In the genomic region with DNA sequence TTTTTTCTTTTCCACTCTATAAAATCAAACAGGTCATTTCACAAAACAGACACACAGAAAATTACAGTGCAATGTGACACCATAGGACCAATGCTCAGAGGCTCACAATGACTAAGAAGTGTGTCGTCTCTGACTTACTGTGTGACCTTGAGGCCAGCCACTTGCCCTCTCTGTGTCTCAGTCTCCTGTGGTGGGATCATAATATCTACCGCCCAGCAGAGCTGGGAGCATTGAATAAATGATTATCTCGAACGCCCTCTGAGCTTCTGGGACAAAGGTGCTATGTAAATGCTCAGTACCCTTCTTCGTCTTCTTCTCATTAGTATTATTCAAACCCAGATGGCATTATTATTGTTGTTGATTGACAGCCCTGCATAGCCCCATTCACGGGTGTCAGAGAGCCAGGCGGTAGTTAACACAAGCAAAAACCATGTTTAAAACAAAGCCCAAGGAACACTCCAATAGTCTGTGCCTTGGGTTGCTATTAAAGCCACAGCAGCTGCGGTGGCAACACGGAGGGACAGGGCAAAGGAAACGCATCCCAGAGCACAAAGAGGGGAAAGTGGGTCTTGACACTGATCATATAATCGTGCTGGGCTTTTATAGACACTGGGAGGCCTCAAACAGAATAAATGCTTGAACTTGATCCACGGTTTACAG, we compare ENCODE assay signal across 30 mouse cellular contexts. TPM values are rescaled to one million over a fixed set of nuclear protein-coding genes. Genes with fewer than 3 reads are reported as not detected.
A peak's percentile ranks its signal among the peaks of the same experiment; 100 is the strongest.
DNase-seq lines count a peak whose midpoint lies in the region; ATAC-seq and TF ChIP-seq lines count a peak whose summit lies in the region.
"Had no signal": no experiment of that assay in that cellular context is flagged by ENCODE, and none has a peak within 500 bp of the region (broad histone marks: within the 10 kb centered on the region; RNA-seq: fewer than 3 reads in every experiment).

No protein-coding gene starts in this region.

- peak; percentile 85 for ATAC-seq in forebrain, embryonic 11.5 days (replicated peaks; ENCODE audit: low FRiP score)
- peak; percentile 96 for ATAC-seq in forebrain, postnatal 0 days
- ATAC-seq in midbrain, embryonic 14.5 days (ENCODE audit: low FRiP score, low TSS enrichment), result peak; percentile 57; the same call in 1 of the 2 replicates
- no peak for ATAC-seq in intestine, postnatal 0 days
- ATAC-seq: CD4-positive, CD25-positive, alpha-beta regulatory T cell, adult 4 months had no signal

- no peaks in the 10 kb centered on the region for H3K27me3 ChIP-seq in forebrain, embryonic 11.5 days (ENCODE audit: control insufficient read depth, insufficient read depth, low read length)
- no peaks in the 10 kb centered on the region for H3K27me3 ChIP-seq in forebrain, postnatal 0 days (ENCODE audit: insufficient read depth, low read length)
- H3K27me3 ChIP-seq in midbrain, embryonic 14.5 days (ENCODE audit: control insufficient read depth, insufficient read depth, low read length), result no peaks in the 10 kb centered on the region
- H3K27me3 ChIP-seq in intestine, postnatal 0 days (replicated peaks; ENCODE audit: control insufficient read depth, insufficient read depth, low read length), result no peaks in the 10 kb centered on the region
- H3K27me3 ChIP-seq: embryonic facial prominence, embryonic 15.5 days; hindbrain, embryonic 15.5 days; liver, embryonic 15.5 days; lung, embryonic 15.5 days; neural tube, embryonic 13.5 days; stomach, embryonic 15.5 days had no signal

- H3K4me3 ChIP-seq in forebrain, embryonic 11.5 days (ENCODE audit: low read depth, low read length), result no peak overlapping the region
- H3K4me3 ChIP-seq in forebrain, postnatal 0 days (ENCODE audit: low read depth, low read length), result no peak overlapping the region
- H3K4me3 ChIP-seq in midbrain, embryonic 14.5 days (replicated peaks; ENCODE audit: low read depth, low read length), result no peak overlapping the region
- no peak overlapping the region for H3K4me3 ChIP-seq in intestine, postnatal 0 days (ENCODE audit: low read depth, low read length)
- H3K4me3 ChIP-seq: embryonic facial prominence, embryonic 15.5 days; heart, embryonic 12.5 days; hindbrain, embryonic 15.5 days; layer of hippocampus, adult 2 months; limb, embryonic 10.5 days; liver, embryonic 15.5 days; lung, embryonic 15.5 days; myocyte; neural tube, embryonic 13.5 days; stomach, embryonic 15.5 days had no signal

- no peak for TF ChIP-seq CTCF in forebrain, postnatal 0 days (IDR thresholded peaks at IDR 0.05; ENCODE audit: low read depth)
- no peak for TF ChIP-seq CTCF in intestine, postnatal 0 days (IDR thresholded peaks at IDR 0.05; ENCODE audit: low read depth)

- H3K27ac ChIP-seq in forebrain, embryonic 11.5 days (ENCODE audit: low read depth, low read length), result peak overlapping the region; percentile 85
- H3K27ac ChIP-seq in forebrain, postnatal 0 days (ENCODE audit: low read depth, low read length), result peak overlapping the region; percentile 70
- 0 out of 2 replicates have a peak overlapping the region, but pooled peaks have one; percentile 37 for H3K27ac ChIP-seq in midbrain, embryonic 14.5 days (replicated peaks; ENCODE audit: low read depth, low read length)
- no peak overlapping the region for H3K27ac ChIP-seq in intestine, postnatal 0 days (ENCODE audit: low read depth, low read length)
- H3K27ac ChIP-seq: embryonic facial prominence, embryonic 15.5 days; hindbrain, embryonic 15.5 days; layer of hippocampus, adult 2 months; limb, embryonic 10.5 days; liver, embryonic 15.5 days; lung, embryonic 15.5 days; neural tube, embryonic 13.5 days; stomach, embryonic 15.5 days had no signal

- no peaks in the 10 kb centered on the region for H3K9me3 ChIP-seq in forebrain, embryonic 11.5 days (ENCODE audit: control insufficient read depth, low read length)
- H3K9me3 ChIP-seq in forebrain, postnatal 0 days (ENCODE audit: low read length), result no peaks in the 10 kb centered on the region
- H3K9me3 ChIP-seq in midbrain, embryonic 14.5 days (ENCODE audit: control insufficient read depth, low read length), result no peaks in the 10 kb centered on the region
- H3K9me3 ChIP-seq in intestine, postnatal 0 days (ENCODE audit: control insufficient read depth), result no peaks in the 10 kb centered on the region
- H3K9me3 ChIP-seq: embryonic facial prominence, embryonic 15.5 days; hindbrain, embryonic 15.5 days; limb, embryonic 10.5 days; liver, embryonic 15.5 days; lung, embryonic 15.5 days; neural tube, embryonic 13.5 days; stomach, embryonic 15.5 days had no signal

- WGBS in forebrain, embryonic 11.5 days, result 30% methylated on average over 12 of the region's 12 CpGs
- 14% methylated on average over 12 of the region's 12 CpGs for WGBS in forebrain, postnatal 0 days
- WGBS in midbrain, embryonic 14.5 days, result 14% methylated on average over 12 of the region's 12 CpGs
- 67% methylated on average over 12 of the region's 12 CpGs for WGBS in intestine, postnatal 0 days

- peaks cover 6% of the 10 kb centered on the region; the same call in 1 of the 2 replicates for H3K4me1 ChIP-seq in forebrain, embryonic 11.5 days (replicated peaks; ENCODE audit: control insufficient read depth, insufficient read depth, low read length)
- H3K4me1 ChIP-seq in forebrain, postnatal 0 days (ENCODE audit: insufficient read depth), result no peaks in the 10 kb centered on the region
- H3K4me1 ChIP-seq in midbrain, embryonic 14.5 days (ENCODE audit: control insufficient read depth, insufficient read depth, low read length), result peaks cover 9% of the 10 kb centered on the region; the same call in 1 of the 2 replicates
- H3K4me1 ChIP-seq in intestine, postnatal 0 days (replicated peaks; ENCODE audit: control insufficient read depth, insufficient read depth, low read length), result no peaks in the 10 kb centered on the region
- H3K4me1 ChIP-seq: embryonic facial prominence, embryonic 15.5 days; heart, embryonic 12.5 days; hindbrain, embryonic 15.5 days; limb, embryonic 10.5 days; liver, embryonic 15.5 days; lung, embryonic 15.5 days; neural tube, embryonic 13.5 days; stomach, embryonic 15.5 days had no signal

- DNase-seq in embryo, embryonic 11 days, result peak; percentile 19
- DNase-seq in embryo, embryonic 9.5 days (ENCODE audit: extremely low spot score), result no peak
- DNase-seq in forebrain, embryonic 11.5 days (ENCODE audit: low spot score), result no peak
- peak; percentile 52 for DNase-seq in forebrain, postnatal 0 days
- DNase-seq in midbrain, embryonic 14.5 days, result peak; percentile 37
- DNase-seq in urinary bladder, postnatal 25 days (ENCODE audit: low spot score), result no peak
- DNase-seq in cerebellum, postnatal 10 days, result no peak
- DNase-seq: adrenal gland, postnatal 36 days; cerebellum, adult 11-12 months; cerebellum, postnatal 14 days; gastrocnemius, postnatal 14 days; heart, adult 18-20 months; heart, postnatal 10 days; kidney, adult 11 months; kidney, postnatal 10 days; liver; retina, postnatal 1 day; thymus, postnatal 36 days had no signal

- H3K36me3 ChIP-seq in forebrain, embryonic 11.5 days (ENCODE audit: control insufficient read depth, insufficient read depth, low read length), result no peaks in the 10 kb centered on the region
- no peaks in the 10 kb centered on the region for H3K36me3 ChIP-seq in forebrain, postnatal 0 days (ENCODE audit: insufficient read depth)
- no peaks in the 10 kb centered on the region for H3K36me3 ChIP-seq in midbrain, embryonic 14.5 days (ENCODE audit: control insufficient read depth, insufficient read depth, low read length)
- no peaks in the 10 kb centered on the region for H3K36me3 ChIP-seq in intestine, postnatal 0 days (ENCODE audit: control insufficient read depth, insufficient read depth)
- H3K36me3 ChIP-seq: embryonic facial prominence, embryonic 15.5 days; heart, embryonic 12.5 days; hindbrain, embryonic 15.5 days; limb, embryonic 10.5 days; liver, embryonic 15.5 days; lung, embryonic 15.5 days; neural tube, embryonic 13.5 days; stomach, embryonic 15.5 days had no signal

- no peak overlapping the region for H3K4me2 ChIP-seq in forebrain, embryonic 11.5 days (ENCODE audit: low read depth, low read length, severe bottlenecking)
- H3K4me2 ChIP-seq in forebrain, postnatal 0 days (ENCODE audit: low read depth), result no peak overlapping the region
- H3K4me2 ChIP-seq in midbrain, embryonic 14.5 days (ENCODE audit: low read length), result no peak overlapping the region
- H3K4me2 ChIP-seq in intestine, postnatal 0 days (replicated peaks; ENCODE audit: low read depth), result no peak overlapping the region
- H3K4me2 ChIP-seq: embryonic facial prominence, embryonic 15.5 days; heart, embryonic 12.5 days; hindbrain, embryonic 15.5 days; liver, embryonic 15.5 days; lung, embryonic 15.5 days; neural tube, embryonic 13.5 days; stomach, embryonic 15.5 days had no signal

- no peak overlapping the region; the same call in 1 of the 2 replicates for H3K9ac ChIP-seq in forebrain, embryonic 11.5 days (ENCODE audit: low read length)
- H3K9ac ChIP-seq in forebrain, postnatal 0 days, result no peak overlapping the region
- no peak overlapping the region for H3K9ac ChIP-seq in midbrain, embryonic 14.5 days (replicated peaks; ENCODE audit: low read length)
- H3K9ac ChIP-seq in intestine, postnatal 0 days (ENCODE audit: low read depth, low read length), result no peak overlapping the region
- H3K9ac ChIP-seq: embryonic facial prominence, embryonic 15.5 days; heart, embryonic 12.5 days; hindbrain, embryonic 15.5 days; liver, embryonic 15.5 days; lung, embryonic 15.5 days; neural tube, embryonic 13.5 days; stomach, embryonic 15.5 days had no signal

RNA-seq across cellular contexts. Expression of a gene that starts 29.0 kb away (rescaled TPM):
- polyA plus RNA-seq in forebrain, embryonic 11.5 days (2014; fragmentation: Nextera tagmentation; extraction: Ambion mirVana), result 59.2 and 60.7 TPM in 2 replicates
- total RNA-seq in forebrain, postnatal 0 days (2014; rRNA removed), result 57.6 and 60.9 TPM in 2 replicates
- polyA plus RNA-seq in forebrain, postnatal 0 days (2015; fragmentation: Nextera tagmentation; extraction: Ambion mirVana), result 38.4 and 45.8 TPM in 2 replicates
- polyA plus RNA-seq in midbrain, embryonic 14.5 days (2014; fragmentation: Nextera tagmentation; extraction: Ambion mirVana), result 79.6 and 111 TPM in 2 replicates
- 8.0 and 8.7 TPM in 2 replicates for polyA plus RNA-seq in intestine, postnatal 0 days (2015; fragmentation: Nextera tagmentation; extraction: Ambion mirVana)

Comparison
In these comparisons a context has a peak if more than half of its experiments do, and no peak if none do; other contexts are left out.
1. DNase-seq: peak in embryo, embryonic 11 days (single experiment), forebrain, postnatal 0 days (single experiment) and midbrain, embryonic 14.5 days (single experiment); none in embryo, embryonic 9.5 days (single experiment), forebrain, embryonic 11.5 days (single experiment), urinary bladder, postnatal 25 days (single experiment) and cerebellum, postnatal 10 days (0 of 2).